Mouse (Mus musculus): ENCODE data around the gene Tmcc1.
A peak's percentile ranks its signal among the peaks of the same experiment; 100 is the strongest.

Gene Tmcc1

GRCm38 (mm10) chr6:115991881-115992620, 201.2 kb downstream of the Tmcc1 start:
- peak; percentile 55 for DNase-seq

GRCm38 (mm10) chr6:115991108-115991880, 202.0 kb downstream of the Tmcc1 start:
- DNase-seq: peak; percentile 65

GRCm38 (mm10) chr6:115990479-115990878, 202.8 kb downstream of the Tmcc1 start:
- DNase-seq: no peak

DNA sequence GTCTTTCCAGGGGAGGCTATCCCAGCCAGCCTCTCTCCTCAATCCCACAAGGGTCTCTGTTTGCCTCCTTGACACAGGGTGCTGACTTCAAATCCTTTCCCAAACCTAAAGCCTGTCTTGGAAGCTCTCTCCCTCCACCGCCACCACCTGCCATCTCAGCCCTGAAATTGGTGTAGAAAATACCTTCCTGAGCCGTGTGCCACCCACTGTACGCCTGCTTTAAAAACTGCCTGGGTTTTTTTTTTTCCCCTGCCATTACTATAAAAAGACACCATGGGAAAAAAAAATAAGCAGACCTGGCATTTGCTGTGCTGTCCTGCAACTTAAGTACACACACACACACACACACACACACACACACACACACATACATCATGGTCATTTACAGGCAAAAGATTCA, 203.2 kb downstream of the Tmcc1 start:
- no peak for DNase-seq

- no peak for DNase-seq
Observed at GRCm38 (mm10) chr6:115989607-115990006, 203.7 kb downstream of the Tmcc1 start.

DNA sequence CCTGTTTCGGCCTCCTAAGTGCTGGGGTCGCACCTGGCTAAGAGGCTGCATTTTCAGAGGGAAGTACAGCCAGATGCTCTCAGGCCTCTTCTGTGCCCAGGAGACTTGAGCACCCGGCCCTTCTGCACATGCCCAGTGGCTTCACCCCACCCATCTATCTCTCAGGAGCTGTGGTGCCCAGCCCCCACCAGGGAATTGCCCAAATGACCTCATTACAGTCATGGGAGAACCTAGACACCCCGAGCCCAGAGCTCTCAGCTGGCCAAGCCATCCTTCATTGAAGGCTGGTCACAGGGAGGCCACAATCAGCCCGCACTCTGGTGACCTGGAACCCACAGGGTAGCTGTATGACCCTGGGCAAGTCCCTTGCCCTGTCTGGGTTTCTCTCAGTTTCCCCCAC, 204.3 kb downstream of the Tmcc1 start:
- no peak for DNase-seq

DNA sequence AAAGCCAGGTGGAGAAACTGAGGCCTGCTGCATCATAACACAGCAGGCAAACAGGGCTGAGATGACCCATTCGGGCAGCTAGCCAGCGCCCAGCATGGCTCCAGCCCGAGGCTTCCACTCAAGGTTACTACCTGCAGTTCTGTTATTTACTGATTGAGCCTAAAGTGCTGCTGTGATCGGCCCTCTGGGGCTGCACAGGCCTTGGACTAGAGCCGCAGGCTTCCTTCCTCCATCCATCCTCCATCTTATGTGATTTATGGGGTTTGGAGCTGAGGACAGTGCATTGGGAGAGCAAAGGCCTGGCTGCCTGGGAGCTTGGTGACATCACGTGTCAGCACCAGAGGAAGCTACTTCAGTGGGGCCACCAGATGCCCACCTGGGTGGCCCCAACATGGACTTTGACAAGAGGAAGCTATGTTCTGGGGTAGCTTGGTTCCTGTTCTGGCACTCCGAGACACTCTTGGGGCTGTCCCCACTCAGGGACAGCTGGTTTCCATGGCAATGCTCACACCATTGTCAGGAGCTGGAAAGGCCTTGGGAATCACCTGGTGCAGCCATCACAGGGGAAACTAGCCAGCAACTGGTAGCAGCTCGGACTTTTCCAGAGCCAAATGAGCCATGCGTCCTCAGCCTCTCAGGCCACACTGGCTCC, 206.1 kb downstream of the Tmcc1 start:
- DNase-seq: no peak

- DNase-seq: no peak
Observed at GRCm38 (mm10) chr6:115986472-115987095, 206.7 kb downstream of the Tmcc1 start.

DNA sequence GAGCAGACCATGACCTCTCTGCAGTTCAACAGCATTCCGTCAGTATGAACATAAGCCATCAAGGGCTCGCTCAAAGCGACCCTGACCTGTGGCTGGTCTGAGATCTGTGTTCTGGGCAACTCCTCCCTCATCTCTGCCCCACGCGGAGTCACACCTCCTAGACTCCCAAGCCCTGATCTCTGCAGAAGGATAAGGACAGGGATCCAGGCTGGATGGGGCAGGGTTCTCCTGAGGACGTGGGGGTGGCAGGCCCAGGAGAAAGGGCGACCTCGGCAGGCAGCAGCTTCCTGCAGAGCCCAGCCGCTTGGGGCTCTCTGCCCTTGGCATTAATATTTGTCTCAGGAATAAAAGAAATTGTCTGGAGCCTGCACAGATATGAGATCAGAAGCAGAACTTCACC, 207.7 kb downstream of the Tmcc1 start:
- no peak for DNase-seq

- no peak for DNase-seq
Observed at GRCm38 (mm10) chr6:115984580-115984979, 208.7 kb downstream of the Tmcc1 start.

GRCm38 (mm10) chr6:115983306-115984038, 209.8 kb downstream of the Tmcc1 start:
- no peak for DNase-seq

DNA sequence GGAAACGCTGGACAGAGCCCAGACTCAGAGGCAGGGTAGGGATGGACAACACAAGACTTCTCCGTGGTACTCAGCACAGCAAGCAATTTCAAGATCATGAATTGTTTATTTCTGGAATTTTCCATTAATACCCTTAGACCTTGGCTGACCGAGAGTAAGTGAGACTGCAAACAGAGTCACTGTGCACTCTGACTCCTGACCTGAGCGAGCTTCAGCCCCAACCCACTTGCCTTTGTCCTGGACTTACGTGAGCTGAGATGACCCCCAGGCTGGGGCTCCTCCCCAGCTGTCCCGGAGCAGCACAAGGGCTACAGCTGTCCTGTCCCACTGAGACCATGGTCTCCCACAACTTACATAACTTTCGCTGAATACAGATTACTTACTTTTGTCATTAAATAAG, 210.4 kb downstream of the Tmcc1 start:
- no peak for DNase-seq

DNA sequence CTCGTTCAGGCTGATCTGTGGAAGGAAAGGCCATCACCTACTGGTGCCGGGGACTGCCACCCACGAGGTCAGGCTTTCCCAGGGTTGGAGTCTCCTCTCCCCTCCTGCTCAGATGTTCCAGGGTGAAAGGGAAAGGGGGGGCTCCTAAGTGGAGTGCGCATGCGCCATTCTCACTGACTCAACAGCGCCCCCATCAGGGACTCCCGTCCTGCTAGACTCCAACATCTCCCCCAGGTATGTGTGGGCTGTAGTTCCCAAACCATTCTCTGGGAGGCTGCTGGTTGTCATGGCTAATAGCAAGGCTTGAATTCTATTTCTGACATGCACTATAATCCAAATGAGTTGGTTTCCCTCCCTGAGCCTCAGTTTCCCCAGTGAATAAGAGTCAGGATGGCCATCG, 214.7 kb downstream of the Tmcc1 start:
- DNase-seq: no peak

DNA sequence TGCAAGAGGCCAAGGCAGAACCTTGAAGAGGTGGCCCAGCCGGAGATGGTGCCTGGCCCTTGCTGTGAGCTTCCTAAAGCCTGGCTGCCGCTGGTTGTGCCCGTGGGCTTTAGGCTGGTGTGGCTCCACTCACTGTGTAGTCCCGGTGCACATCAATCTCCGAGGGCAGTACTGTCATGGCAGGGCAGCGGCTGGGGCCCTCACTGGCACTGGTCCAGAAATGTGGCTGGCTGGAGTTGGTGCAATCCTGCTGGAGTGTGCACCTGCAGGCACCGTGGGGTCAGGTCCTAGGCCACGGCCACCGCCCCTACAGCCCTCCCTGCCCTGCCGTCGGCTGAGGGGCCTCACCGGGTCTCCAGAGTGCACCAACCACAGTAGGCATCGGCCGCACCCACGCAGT, 215.5 kb downstream of the Tmcc1 start:
- no peak for DNase-seq

- no peak for DNase-seq
Observed at GRCm38 (mm10) chr6:115975606-115976005, 217.7 kb downstream of the Tmcc1 start.

DNA sequence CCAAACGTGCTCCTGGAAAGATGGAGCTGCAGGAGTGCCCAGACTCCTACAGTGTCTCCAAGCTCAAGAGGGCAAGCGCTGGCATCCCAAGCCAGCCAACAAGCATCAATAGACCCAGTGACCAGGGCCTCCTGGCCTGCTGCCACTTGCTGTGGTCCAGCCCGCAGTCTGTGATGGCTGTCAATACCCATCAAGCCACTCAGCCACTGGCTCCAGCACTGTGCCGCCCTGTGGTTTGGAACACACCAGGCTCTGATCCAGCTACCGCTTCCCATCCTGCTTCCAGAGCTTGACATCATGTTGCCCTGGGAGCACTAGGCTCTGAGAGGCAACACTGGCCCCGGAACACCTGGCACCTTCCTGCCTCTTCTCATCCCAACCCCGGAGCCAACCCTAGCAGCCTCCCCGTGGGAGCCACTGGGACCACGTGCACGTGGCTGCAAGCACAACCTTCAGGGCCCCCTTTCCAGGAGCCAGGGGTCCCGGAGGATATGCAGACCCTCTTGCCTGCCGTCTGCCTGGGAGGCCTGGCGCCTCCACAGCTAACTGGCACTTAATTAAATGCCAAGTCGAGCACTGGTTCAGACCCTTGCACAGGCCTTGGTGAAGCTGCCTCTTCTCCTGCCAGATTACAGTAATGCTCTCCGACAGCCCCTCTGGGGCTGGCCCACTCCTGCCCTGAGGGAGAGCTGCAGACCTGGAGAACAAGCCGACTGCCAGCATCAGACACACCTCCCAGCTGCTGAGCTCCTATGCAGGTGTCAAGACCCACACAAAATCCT, 219.2 kb downstream of the Tmcc1 start:
- DNase-seq: no peak

DNA sequence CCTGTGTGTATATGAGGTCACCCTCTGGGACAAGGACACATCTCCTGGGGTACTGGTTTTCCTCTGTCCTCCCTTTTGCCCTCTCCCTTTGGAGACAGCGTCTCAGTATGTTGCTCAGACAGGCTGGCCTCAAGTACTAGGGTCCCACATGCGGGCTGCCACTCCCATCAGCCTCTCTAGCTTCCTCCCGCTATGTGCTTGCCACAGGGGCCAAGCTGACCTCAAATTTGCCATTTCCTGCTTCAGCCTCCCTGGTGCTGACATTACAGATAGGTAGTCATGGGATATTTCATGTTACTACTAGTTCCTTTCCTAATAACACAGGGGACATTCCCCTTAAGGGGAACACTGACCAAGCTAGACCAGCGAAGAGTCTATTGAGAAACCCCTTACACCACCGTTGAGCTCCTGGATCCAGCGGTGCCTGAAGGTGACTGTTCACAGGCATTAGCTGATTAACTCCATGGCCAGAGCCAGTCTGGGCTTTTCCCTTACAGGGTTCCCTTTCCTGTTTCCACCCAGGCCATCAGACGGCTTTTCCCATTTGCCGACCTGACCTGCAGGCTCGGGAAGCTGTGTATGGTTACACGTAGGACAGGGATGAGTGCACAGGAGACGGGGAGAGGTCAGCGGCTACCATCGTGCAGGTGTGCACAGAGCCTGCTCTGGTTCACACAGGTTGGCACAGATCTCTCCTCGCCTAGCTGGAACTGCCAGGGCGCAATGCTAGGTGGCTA, 220.0 kb downstream of the Tmcc1 start:
- no peak for DNase-seq

DNA sequence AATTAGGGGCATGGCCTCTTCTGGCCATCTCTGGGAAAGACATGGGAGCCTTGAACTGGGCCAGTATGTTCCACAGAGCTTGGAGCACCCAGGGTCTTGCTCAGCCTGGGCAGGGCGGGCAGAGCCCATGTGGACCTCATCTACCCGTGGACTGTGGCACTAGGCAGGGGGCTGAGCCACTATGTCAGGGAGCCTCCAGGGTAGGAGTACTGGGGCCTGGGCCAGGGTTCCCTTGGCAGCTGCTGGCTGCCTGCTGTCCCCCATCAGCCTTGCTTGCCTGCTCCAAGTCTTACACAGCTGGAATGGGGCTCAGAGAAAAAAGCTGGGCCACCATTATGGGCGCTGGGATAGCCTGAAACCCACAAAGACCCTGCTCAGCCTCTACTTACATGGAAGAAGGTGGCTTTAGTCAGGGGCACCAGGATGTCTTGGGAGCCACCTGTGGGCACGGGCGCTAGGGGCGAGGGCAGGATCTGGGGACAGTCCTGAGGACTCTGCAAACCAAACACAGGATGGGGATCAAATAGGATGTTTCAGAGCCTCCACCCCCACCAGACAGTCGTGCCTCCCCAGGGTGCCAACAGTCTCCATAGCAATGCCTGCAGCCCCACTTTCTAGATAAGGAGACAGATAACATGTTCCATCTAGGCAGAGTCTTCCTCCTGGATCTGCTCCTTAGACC, 221.1 kb downstream of the Tmcc1 start:
- DNase-seq: no peak

GRCm38 (mm10) chr6:115971273-115972060, 221.8 kb downstream of the Tmcc1 start:
- peak; percentile 52 for DNase-seq

DNA sequence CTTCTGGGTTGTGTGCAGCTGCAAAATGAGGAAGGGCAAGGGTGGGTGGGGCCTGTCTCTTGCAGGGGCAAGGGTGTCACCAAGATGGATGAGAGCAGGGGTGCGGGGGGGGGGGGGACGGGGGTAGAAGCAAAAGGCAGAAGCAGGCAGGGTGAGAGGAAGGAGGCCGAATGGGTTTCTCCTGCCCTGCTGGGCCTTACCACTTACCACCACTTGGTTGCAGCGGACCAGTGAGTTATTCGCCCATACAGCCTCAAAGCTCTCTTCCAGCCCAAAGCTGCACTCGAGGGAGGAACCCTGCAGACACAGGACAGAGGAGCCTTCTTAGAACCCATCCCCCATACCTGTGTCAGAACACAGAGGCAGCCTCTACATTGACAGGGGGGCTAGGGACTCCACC, 223.3 kb downstream of the Tmcc1 start:
- no peak for DNase-seq

Data from lung, postnatal 14 days (tissue).